Mouse (Mus musculus): ENCODE results near the gene a. TPM values are rescaled to one million over a fixed set of nuclear protein-coding genes. Genes with fewer than 3 reads are reported as not detected.
"Not testable (repeated sequence)": the region's sequence is repeated elsewhere in the genome, so short reads cannot be mapped to it uniquely, and the experiment has no call there.

The a gene
- total RNA-seq, 2 experiments from 2014 or later, result not detected

GRCm38 (mm10) chr2:154991411-154991810 is 200.2 kb downstream of the a start:
- no peak for DNase-seq

- DNase-seq, result no peak
Measured at GRCm38 (mm10) chr2:154992083-154992482, 200.9 kb downstream of the a start.

DNA sequence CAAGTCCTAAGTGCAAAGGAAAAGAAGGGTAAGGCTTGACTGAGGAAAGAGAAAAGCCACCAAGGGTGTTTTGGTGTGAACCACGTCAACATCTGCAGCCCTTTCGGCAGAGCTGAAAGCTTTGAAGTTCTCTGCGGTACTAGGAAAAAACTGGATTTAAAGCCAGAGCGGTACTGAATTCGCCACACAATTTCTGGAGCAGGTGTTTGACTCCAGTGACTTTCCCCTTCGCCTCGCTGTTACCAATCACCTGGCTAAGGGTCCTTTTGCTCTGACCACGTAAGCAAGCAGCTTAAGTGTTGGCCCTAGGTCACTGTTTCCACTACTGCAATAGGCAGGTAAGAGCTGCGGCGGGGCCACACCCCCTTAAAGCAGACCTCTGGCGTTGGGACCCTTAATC is 214.3 kb downstream of the a start:
- DNase-seq, result no peak

- no peak for DNase-seq
Measured at GRCm38 (mm10) chr2:155011086-155011656, 220.0 kb downstream of the a start.

DNA sequence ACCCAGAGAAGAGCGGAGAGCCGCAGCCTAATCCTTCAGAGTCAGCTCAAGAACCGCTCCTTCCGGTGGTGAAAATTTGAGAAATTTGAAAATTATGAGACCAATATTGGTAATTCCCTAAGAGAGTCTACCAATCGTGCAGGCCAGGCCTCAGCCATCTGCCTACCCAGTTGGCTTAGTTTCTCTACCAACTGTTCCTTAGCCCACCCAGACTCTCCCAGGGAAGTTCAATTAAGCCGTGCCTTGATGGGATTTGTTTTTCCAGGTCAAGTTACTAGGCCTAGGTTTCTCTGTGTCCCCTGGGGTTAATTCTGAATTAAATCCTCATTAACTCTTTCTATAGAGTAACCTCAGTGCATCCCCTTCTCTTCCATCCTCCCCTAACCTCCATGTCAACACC is 221.8 kb downstream of the a start:
- DNase-seq, result no peak

DNA sequence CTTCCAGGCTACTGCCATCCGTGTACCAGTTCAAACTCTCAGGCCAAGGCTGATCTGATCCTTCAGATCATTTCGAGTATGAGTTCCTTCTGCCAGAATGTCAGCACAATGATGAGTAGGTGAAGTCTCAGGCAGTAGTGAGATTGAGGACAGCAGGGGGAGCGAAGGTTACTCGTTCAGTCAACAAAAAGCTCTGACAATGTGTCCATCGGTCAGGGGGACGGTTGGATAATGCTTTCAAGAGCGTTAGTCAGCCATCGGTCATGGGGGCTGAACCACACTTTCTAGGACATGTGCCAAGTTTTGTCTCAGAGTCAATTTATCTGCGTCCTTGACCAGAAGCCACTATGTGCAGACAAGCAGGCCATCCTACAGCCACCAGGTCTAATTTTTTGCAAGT is 225.5 kb downstream of the a start:
- not testable (repeated sequence) for DNase-seq

GRCm38 (mm10) chr2:155018251-155018755 is 227.1 kb downstream of the a start, which contains the start of gene Gm14226:
Gene Gm14226, plus strand, starts transcription at chr2:155018266.
- DNase-seq, result peak; percentile 15 to 41

- DNase-seq, result peak; percentile 87
Measured at GRCm38 (mm10) chr2:155018762-155019641, 227.8 kb downstream of the a start.

DNA sequence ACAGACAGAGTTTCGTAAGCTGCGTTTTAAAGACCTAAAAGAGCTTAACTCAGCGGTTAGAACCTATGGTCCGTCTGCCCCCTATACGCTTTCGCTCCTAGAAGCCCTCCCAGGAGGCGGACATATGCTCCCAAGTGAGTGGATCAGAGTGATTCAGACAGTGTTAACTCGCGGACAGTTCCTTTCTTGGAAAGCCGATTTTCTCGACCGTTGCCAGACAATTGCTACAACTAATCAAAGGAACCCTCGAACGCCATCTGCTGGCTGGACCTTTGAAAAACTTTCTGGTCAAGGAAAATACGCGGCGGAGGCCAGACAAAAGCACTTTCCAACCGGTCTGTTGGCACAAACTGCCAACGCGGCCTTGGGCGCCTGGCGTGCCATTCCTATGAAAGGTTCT is 228.5 kb downstream of the a start:
- DNase-seq, result peak; percentile 97 to 98

- DNase-seq, result not testable (repeated sequence)
Measured at GRCm38 (mm10) chr2:155020247-155020826, 229.1 kb downstream of the a start.

- DNase-seq, result no peak
Measured at GRCm38 (mm10) chr2:155030831-155031230, 239.6 kb downstream of the a start.

- DNase-seq, result no peak
Measured at GRCm38 (mm10) chr2:155032938-155033710, 241.9 kb downstream of the a start.

- DNase-seq, result no peak
Measured at GRCm38 (mm10) chr2:155039956-155040355, 248.8 kb downstream of the a start.

DNA sequence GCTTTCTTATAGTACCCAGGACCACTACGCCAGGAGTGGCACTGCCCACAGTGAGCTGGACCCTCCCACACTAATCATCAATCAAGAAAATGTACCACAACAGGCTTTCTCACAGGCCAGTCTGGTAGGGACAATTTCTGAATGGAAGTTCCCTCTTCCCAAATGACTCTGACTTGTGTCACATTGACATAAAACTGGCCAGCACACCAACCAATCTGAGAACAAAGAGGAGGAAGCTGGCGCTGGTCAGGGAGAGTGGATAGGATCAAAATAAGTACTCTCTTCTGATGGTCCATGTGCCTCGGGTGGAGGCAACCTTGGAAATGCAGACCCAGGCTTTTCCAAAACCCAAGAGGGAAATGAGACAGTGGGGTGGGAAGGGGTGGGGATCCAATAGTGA is 253.3 kb downstream of the a start:
- DNase-seq, result no peak

- DNase-seq, result no peak
Measured at GRCm38 (mm10) chr2:155045075-155045474, 253.9 kb downstream of the a start.

DNA sequence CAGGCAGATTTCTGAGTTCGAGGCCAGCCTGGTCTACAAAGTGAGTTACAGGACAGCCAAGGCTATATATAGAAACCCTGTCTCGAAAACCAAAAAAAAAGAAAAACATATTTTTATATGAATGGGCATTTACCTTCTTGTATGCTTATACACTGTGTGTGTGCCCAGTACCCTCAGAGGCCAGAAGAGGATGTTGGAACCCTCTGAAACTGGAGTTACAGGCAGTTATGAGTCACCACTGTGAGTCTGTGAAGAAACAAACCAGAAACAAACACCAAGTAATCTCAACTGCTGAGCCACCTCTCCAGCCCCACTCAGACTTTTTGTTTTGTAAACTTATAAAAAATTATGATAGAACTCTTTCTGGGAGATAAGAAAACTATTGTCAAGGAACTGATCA is 255.6 kb downstream of the a start:
- DNase-seq, result no peak

GRCm38 (mm10) chr2:155047452-155048178 is 256.4 kb downstream of the a start:
- DNase-seq, result no peak

DNA sequence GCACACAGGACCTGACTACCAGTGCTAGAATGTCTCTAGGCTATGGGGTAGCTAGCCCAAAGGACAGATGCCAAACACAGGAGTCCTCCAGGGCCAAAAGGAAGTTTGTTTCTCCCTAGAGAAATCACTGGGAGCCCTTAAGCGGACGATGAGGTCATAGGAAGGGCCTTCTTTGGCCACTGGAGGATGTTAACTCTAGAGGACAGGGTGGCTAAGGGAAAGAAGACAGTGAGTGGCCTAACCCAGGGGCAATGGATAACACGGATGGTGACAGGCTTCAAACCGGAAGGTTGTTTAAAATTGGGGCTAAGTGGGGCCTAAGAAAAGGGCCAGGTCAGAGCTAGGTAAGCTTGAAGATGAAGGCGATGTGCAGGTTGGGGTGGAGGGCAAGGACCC is 258.9 kb downstream of the a start:
- no peak for DNase-seq

- peak; percentile 96 to 97 for DNase-seq
Measured at GRCm38 (mm10) chr2:155050504-155051236, 259.5 kb downstream of the a start.

GRCm38 (mm10) chr2:155051622-155052351 is 260.6 kb downstream of the a start:
- DNase-seq, result no peak

Data from adrenal gland, postnatal 36 days (tissue).